Mouse (Mus musculus) heart, embryonic 16.5 days (tissue): ENCODE measurements at regions not wholly inside any gene's neighbourhood (a gene's known extent, or its start where the extent isn't known, plus 50 kb on each side); places are given as distances from the start of the nearest gene placed in this dataset.

Experiments
- ATAC-seq: fragments of 200-750 bp; cut with Nextera tagmentation; replicated peaks from 2 replicates; pipeline ENCODE4 v1.8.0; 2017; ENCODE audit warnings: moderate number of reproducible peaks; ENCODE audit not compliant: insufficient read depth, low FRiP score; ENCODE audit errors: extremely low read depth
- H3K27ac ChIP-seq: fragments of 300-500 bp; sonication (generic); 2 replicates; pipeline ENCODE4 v1.5.1; 2014; ENCODE audit warnings: mild to moderate bottlenecking, low read length, control low read depth, moderate library complexity
- H3K27me3 ChIP-seq: fragments of 300-500 bp; sonication (generic); 2 replicates; pipeline ENCODE4 v1.6.1; 2014; ENCODE audit warnings: low read length, mixed read lengths; ENCODE audit not compliant: control insufficient read depth, insufficient read depth
- H3K36me3 ChIP-seq: fragments of 300-500 bp; sonication (generic); 2 replicates; pipeline ENCODE4 v1.6.1; 2014; ENCODE audit not compliant: control insufficient read depth, insufficient read depth
- H3K4me1 ChIP-seq: fragments of 300-500 bp; sonication (generic); 2 replicates; pipeline ENCODE4 v1.6.1; 2014; ENCODE audit warnings: low read length, mixed read lengths; ENCODE audit not compliant: control insufficient read depth, insufficient read depth
- H3K4me2 ChIP-seq: fragments of 300-500 bp; sonication (generic); 2 replicates; pipeline ENCODE4 v1.6.1; 2014; ENCODE audit warnings: low read depth, mild to moderate bottlenecking, control low read depth, low read length
- H3K4me3 ChIP-seq: fragments of 300-500 bp; sonication (generic); 2 replicates; pipeline ENCODE4 v1.5.1; 2014; ENCODE audit warnings: mild to moderate bottlenecking, control low read depth, low read length
- H3K9ac ChIP-seq: fragments of 300-500 bp; sonication (generic); 2 replicates; pipeline ENCODE4 v1.6.1; 2014; ENCODE audit warnings: low read length, control low read depth
- H3K9me3 ChIP-seq: fragments of 300-500 bp; sonication (generic); replicated peaks from 2 replicates; pipeline ENCODE4 v1.6.1; 2016; ENCODE audit warnings: low read length; ENCODE audit not compliant: control insufficient read depth
- WGBS: fragments of 180-500 bp; shearing (Covaris S2); extraction: QIAGEN DNeasy Blood & Tissue Kit; methylation state at CpG from one replicate; pipeline ENCODE4 v1.1.7; 2014; 5-methylcytosine and 5-hydroxymethylcytosine counted together

DNA sequence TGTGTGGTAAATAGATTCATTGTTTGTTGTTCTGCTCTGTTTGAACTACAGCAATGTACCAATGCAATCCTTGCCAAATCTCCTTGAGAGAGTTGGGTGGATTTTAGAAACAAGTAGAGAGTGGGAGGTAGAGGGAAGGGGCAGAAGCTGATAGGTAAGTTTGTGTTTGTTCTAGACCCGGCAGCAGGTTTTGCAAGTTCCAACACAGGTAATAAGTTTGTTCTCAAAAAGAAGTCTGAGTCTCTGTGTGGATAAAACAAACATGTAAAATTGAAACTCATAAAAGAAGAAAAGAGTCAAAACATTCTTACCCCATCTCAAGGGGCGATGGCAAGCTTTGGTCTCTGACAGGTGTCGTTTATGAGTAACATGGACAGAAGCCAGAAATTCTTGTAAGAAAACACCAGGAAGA, 788.3 kb upstream of the Alcam start:
- no peak overlapping the region for H3K9ac ChIP-seq
- no peaks in the 10 kb centered on the region for H3K36me3 ChIP-seq
- ATAC-seq: no peak
- H3K4me1 ChIP-seq: no peaks in the 10 kb centered on the region
- WGBS: 76% methylated on average over 3 of the region's 3 CpGs
- H3K4me2 ChIP-seq: no peak overlapping the region
- no peaks in the 10 kb centered on the region for H3K9me3 ChIP-seq
- H3K4me3 ChIP-seq: no peak overlapping the region
- no peak overlapping the region for H3K27ac ChIP-seq
- H3K27me3 ChIP-seq: no peaks in the 10 kb centered on the region

DNA sequence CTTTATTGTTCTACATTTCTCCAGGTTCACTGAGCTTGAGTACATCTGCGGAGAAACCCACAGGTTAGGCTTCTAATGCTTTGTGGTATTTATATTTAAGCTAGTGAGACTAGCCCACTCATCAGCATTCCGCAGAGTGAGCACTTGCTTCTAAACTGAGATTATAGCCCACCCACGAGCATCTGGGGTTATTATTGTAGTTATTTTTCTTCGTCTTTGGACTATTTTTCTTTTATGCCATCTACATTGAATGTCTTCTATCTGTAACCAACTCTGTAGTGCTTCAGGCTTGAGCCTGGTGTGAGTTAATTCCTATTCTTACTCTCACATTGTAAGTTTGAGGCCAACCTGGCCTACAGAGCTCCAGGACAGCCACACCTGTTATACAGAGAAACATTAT, 765.0 kb upstream of the Alcam start:
- Histone ChIP-seq H3K9ac (no peak overlapping the region), H3K4me2 (no peak overlapping the region), H3K36me3 (no peaks in the 10 kb centered on the region), H3K27me3 (no peaks in the 10 kb centered on the region), H3K4me3 (no peak overlapping the region), H3K9me3 (no peaks in the 10 kb centered on the region), H3K4me1 (no peaks in the 10 kb centered on the region), H3K27ac (no peak overlapping the region)
- no peak for ATAC-seq
- 77% methylated on average over 4 of the region's 4 CpGs for WGBS

DNA sequence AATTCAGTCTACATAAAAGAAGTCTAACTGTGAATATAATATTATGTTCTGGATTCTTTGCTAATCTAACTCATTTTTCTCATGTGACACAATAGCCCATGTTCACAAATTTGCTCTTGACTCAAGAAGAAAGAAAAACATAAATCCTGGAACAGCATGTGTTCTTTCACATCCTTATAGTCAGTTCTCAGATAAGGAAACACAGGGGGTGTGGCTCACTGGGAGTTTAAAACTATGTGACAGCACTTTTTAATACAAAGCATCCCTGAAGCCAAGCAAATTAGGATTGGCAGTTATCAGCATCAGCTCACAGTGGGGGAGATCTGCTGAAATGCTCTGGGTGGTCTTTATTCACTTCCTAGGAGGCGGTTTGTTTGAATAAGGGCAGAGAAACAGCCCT, 747.6 kb upstream of the Alcam start:
- no peaks in the 10 kb centered on the region for H3K36me3 ChIP-seq
- ATAC-seq: no peak
- no peaks in the 10 kb centered on the region for H3K27me3 ChIP-seq
- no peak overlapping the region for H3K4me3 ChIP-seq
- no peak overlapping the region for H3K4me2 ChIP-seq
- no peaks in the 10 kb centered on the region for H3K4me1 ChIP-seq
- H3K9ac ChIP-seq: no peak overlapping the region
- H3K9me3 ChIP-seq: no peaks in the 10 kb centered on the region
- H3K27ac ChIP-seq: no peak overlapping the region
- 44% methylated on average over 1 of the region's 1 CpGs for WGBS

DNA sequence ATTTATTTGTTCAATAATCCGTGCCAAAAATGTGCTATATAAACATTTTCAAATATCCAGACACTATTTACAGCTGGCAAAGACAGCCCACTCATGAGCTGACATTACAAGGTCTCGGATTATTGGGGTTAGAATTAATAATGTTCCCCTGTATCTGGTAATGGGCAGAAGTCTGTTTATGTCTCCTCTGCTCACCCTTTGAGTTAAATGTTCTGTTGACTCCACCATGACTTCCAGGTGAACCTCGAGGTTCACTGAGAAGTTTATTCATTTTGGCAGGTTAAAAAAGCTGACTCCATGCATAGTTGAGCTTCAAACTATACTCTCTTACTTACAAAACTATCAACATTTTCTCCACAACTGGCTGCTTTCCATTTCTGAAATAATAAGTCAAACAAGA, 732.6 kb upstream of the Alcam start:
- H3K9me3 ChIP-seq: no peaks in the 10 kb centered on the region
- H3K4me3 ChIP-seq: no peak overlapping the region
- H3K36me3 ChIP-seq: no peaks in the 10 kb centered on the region
- H3K27ac ChIP-seq: no peak overlapping the region
- no peaks in the 10 kb centered on the region for H3K27me3 ChIP-seq
- H3K4me1 ChIP-seq: no peaks in the 10 kb centered on the region
- no peak overlapping the region for H3K4me2 ChIP-seq
- no peak overlapping the region for H3K9ac ChIP-seq
- ATAC-seq: no peak
- WGBS: 51% methylated on average over 3 of the region's 3 CpGs

DNA sequence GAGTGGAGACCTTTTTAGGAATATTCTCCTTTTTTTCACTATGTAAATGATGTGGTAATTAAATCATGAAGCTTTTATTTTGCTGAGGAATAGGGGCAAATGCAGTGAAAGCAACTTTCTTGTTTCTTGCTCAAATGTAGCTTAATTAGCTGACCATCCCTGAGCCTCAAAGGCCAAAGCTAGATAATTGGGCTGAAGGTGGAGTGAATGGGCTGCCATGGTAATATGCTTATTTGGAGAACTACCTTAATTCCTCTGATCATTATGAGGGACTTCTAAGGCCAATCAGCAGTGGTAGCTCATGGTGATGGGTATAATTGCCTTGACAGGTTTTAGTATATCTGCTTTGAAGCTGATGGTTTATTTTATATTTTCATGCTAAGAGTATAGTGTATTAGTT, 702.5 kb upstream of the Alcam start:
- Histone ChIP-seq H3K27me3 (no peaks in the 10 kb centered on the region), H3K4me3 (no peak overlapping the region), H3K36me3 (no peaks in the 10 kb centered on the region), H3K27ac (no peak overlapping the region), H3K9me3 (no peaks in the 10 kb centered on the region), H3K4me1 (no peaks in the 10 kb centered on the region), H3K9ac (no peak overlapping the region), H3K4me2 (no peak overlapping the region)
- no peak for ATAC-seq

DNA sequence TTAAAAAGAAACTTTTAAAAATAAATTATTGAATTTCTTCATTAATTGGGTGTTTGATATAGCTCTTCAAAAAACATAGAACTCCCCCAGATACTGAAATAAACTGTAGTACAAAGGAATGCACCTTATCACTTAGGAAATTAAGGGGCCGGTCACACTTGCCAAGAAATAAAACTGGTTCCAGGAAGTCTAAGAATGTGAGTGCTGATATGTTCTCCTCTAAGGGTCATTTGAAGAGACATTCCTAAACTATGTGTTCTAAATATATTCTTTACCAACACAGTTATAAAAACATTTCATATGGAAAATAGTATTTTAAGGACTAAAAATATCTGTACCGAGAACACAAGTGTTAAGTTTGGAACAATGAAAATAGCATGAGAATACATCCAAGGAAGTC, 676.8 kb upstream of the Alcam start:
- peak overlapping the region; percentile 89 for H3K27ac ChIP-seq
- no peak overlapping the region for H3K9ac ChIP-seq
- H3K27me3 ChIP-seq: no peaks in the 10 kb centered on the region
- H3K4me1 ChIP-seq: peaks cover 10% of the 10 kb centered on the region
- ATAC-seq: peak; percentile 83
- H3K4me2 ChIP-seq: no peak overlapping the region
- whole genome bisulfite sequencing: 8% methylated on average over 2 of the region's 2 CpGs
- no peaks in the 10 kb centered on the region for H3K36me3 ChIP-seq
- H3K9me3 ChIP-seq: no peaks in the 10 kb centered on the region; the same call in 1 of the 2 replicates
- H3K4me3 ChIP-seq: no peak overlapping the region

DNA sequence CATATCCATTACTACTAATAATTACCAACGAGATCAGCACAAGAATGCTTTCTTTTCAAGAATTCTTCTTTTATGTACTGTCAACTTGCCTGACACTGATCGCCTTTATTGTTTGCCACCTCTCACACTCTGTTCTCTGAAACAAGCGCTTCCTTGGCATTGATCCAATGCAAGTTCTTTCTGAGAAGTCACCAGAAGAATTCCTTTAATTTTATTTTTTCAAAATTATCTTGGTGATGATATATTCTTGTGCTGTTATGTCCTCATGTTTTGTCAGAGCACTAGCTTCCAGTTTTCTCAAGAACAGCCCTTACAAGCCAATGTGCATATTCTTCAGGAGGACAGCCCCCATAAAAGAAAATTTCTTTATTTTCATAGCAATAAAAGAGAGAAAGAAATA, 654.9 kb upstream of the Alcam start:
- Histone ChIP-seq H3K4me3 (no peak overlapping the region), H3K36me3 (no peaks in the 10 kb centered on the region), H3K27me3 (no peaks in the 10 kb centered on the region), H3K4me2 (no peak overlapping the region), H3K9ac (no peak overlapping the region), H3K27ac (no peak overlapping the region), H3K4me1 (no peaks in the 10 kb centered on the region), H3K9me3 (no peaks in the 10 kb centered on the region)
- 67% methylated on average over 3 of the region's 3 CpGs for WGBS
- no peak for ATAC-seq

DNA sequence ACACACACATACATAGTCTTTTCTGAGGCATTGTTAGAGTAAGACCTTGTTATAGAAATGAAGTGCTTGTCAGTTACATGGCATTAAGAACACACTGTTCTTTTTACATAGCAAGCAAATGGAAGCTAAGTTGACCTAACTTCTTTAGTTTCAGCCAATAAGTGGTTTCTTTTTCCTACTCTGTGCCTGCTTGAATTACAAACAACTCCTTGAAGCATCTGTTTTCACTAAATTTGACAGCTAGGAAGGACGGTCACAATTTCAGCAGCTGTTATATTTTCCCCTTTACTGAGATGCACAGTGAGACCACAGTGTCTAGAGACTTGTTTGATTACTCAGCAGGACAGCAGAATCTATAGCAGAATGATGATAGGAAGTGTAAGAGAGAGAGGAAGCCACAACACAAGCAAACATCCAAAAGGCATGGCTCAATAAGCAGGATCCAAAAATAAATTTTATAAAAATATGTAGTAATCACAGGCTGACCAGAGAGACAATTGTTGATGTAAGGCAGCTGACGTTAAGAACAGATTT, 641.6 kb upstream of the Alcam start:
- no peak overlapping the region for H3K27ac ChIP-seq
- no peaks in the 10 kb centered on the region for H3K36me3 ChIP-seq
- WGBS: 51% methylated on average over 2 of the region's 2 CpGs
- H3K4me2 ChIP-seq: no peak overlapping the region
- H3K9me3 ChIP-seq: 0 out of 2 replicates have a peak, but pooled peaks cover 4% of the 10 kb centered on the region
- no peaks in the 10 kb centered on the region for H3K4me1 ChIP-seq
- H3K27me3 ChIP-seq: no peaks in the 10 kb centered on the region
- ATAC-seq: no peak; the same call in 1 of the 2 replicates
- no peak overlapping the region for H3K4me3 ChIP-seq
- H3K9ac ChIP-seq: no peak overlapping the region

DNA sequence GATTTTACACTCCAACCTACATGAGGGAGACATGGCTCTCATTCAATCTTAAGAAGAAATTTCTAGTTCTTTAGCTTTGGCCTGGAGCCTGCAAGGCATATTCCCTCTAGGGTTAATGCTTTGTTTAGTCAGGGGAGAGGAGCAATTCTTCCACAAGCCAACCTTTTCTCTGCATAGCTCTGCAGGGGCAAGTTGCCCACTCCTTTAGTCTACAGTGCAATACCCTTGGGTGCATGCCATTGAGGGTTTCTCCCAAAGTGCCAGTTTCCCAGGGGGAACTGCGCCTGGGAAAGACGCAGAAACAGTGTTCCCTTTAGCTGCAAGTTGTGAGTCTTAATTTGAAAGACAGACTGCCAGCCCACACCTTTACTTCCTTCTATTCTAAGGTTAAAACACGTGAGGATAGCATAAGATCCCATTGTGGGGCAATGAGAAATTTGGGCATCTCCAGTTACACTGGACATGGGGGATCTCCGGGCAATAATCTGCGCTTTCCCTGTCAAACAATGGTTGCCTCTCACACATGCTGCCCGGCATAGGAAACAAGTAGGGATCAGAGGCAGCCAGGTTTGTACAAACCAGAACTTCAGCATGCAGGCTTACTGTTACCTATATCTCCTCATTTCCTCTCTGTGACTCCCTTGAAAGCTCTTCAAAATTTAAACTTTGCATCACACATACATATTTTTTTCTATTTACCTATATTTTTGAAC, 620.1 kb upstream of the Alcam start:
- Histone ChIP-seq H3K4me1 (peaks cover 9% of the 10 kb centered on the region), H3K36me3 (no peaks in the 10 kb centered on the region), H3K27ac (no peak overlapping the region), H3K4me3 (no peak overlapping the region), H3K9ac (no peak overlapping the region), H3K9me3 (no peaks in the 10 kb centered on the region), H3K4me2 (no peak overlapping the region), H3K27me3 (no peaks in the 10 kb centered on the region)
- ATAC-seq: no peak
- WGBS: 76% methylated on average over 6 of the region's 6 CpGs
